Mouse (Mus musculus): ENCODE results near the gene Dmc1. TPM values are rescaled to one million over a fixed set of nuclear protein-coding genes. Genes with fewer than 3 reads are reported as not detected.

Dmc1 gene
- total RNA-seq (2023), result 1 to 10 TPM; 2.0 to 2.7 TPM

GRCm38 (mm10) chr15:79604990-79605665, at the start of gene Dmc1:
Gene Dmc1, minus strand, starts transcription at chr15:79605109.

GRCm38 (mm10) chr15:79546410-79547288, 58.3 kb downstream of the Dmc1 start, which contains the start of gene Ddx17:
Gene Ddx17, minus strand, starts transcription at chr15:79546741.

GRCm38 (mm10) chr15:79516171-79517096, 88.5 kb downstream of the Dmc1 start, which contains the start of gene Kdelr3:
Gene Kdelr3, plus strand, starts transcription at chr15:79516411.

Other genes starting within 250 kb of the Dmc1 start
- gene Tmem184b, start 201.5 kb downstream of the Dmc1 start, total RNA-seq (2023), result 10 to 100 TPM; 57.6 to 66.4 TPM
- gene Csnk1e, start 149.5 kb downstream of the Dmc1 start, total RNA-seq (2023), result 10 to 100 TPM; 69.8 to 90.0 TPM
- gene Kcnj4, start 99.9 kb downstream of the Dmc1 start, total RNA-seq (2023), result not detected
- gene Kdelr3, start 88.7 kb downstream of the Dmc1 start, total RNA-seq (2023), result under 1 TPM in 1 of 2 experiments, not detected in 1; 0.72 TPM
- 100 to 1,000 TPM; 166 to 169 TPM for gene Ddx17, start 58.4 kb downstream of the Dmc1 start, total RNA-seq (2023)
- 1 to 10 TPM; 2.1 to 4.1 TPM for gene Fam227a, start 53.8 kb upstream of the Dmc1 start, total RNA-seq (2023)
- 10 to 100 TPM; 23.4 to 26.9 TPM for gene Cby1, start 54.1 kb upstream of the Dmc1 start, total RNA-seq (2023)
- 10 to 100 TPM; 91.1 to 98.5 TPM for gene Tomm22, start 65.8 kb upstream of the Dmc1 start, total RNA-seq (2023)
- 10 to 100 TPM; 21.3 to 22.0 TPM for gene Josd1, start 82.8 kb upstream of the Dmc1 start, total RNA-seq (2023)
- 10 to 100 TPM; 86.6 to 97.8 TPM for gene Gtpbp1, start 85.7 kb upstream of the Dmc1 start, total RNA-seq (2023)
- gene Sun2, start 137.4 kb upstream of the Dmc1 start, total RNA-seq (2023), result 100 to 1,000 TPM; 537 to 557 TPM
- 1 to 10 TPM; 8.2 to 9.7 TPM for gene Dnal4, start 172.7 kb upstream of the Dmc1 start, total RNA-seq (2023)
- under 1 TPM; 0.13 to 0.20 TPM for gene Nptxr, start 199.7 kb upstream of the Dmc1 start, total RNA-seq (2023)
- under 1 TPM in 1 of 2 experiments, not detected in 1; 0.71 TPM for gene Npcd, start 229.1 kb upstream of the Dmc1 start, total RNA-seq (2023)
- 1 to 10 TPM; 6.3 to 8.4 TPM for gene Cbx6, start 229.6 kb upstream of the Dmc1 start, total RNA-seq (2023)

All from neutrophil, adult 83 days (primary cell).